In genomic region chr2:72145281-72145875, GRCm38 (mm10) we compare ENCODE assay signal across 15 mouse cellular contexts.
DNase-seq lines count a peak whose midpoint lies in the region; ATAC-seq lines count a peak whose summit lies in the region.
"Had no signal": no experiment of that assay in that cellular context is flagged by ENCODE, and none has a peak within 500 bp of the region (broad histone marks: within the 10 kb centered on the region; RNA-seq: fewer than 3 reads in every experiment).

No protein-coding gene starts in this region.

- H3K4me2 ChIP-seq in lung, embryonic 16.5 days (ENCODE audit: low read depth, low read length), result no peak overlapping the region
- H3K4me2 ChIP-seq: embryonic facial prominence, embryonic 15.5 days; liver, embryonic 15.5 days had no signal

- H3K9me3 ChIP-seq in lung, embryonic 16.5 days (ENCODE audit: control insufficient read depth, low read length), result no peaks in the 10 kb centered on the region
- H3K9me3 ChIP-seq: embryonic facial prominence, embryonic 15.5 days; liver, embryonic 15.5 days had no signal

- DNase-seq in heart, adult 11 months, result peak; percentile 74
- no peak for DNase-seq in heart, adult 18-20 months
- DNase-seq in lung, postnatal 14 days, result no peak
- peak; percentile 42 for DNase-seq in lung, postnatal 36 days
- peak; percentile 55 to 69 for DNase-seq in thymus, postnatal 36 days
- DNase-seq in layer of hippocampus, adult 11-12 months (ENCODE audit: low spot score), result no peak
- DNase-seq in left cerebral cortex, adult 9 months (ENCODE audit: low spot score in 2 of 2), result no peak
- DNase-seq: cerebellum, postnatal 14 days; heart, postnatal 4 days; kidney, adult 8-10 months; retina, postnatal 1 day had no signal

- H3K4me1 ChIP-seq in lung, embryonic 16.5 days (replicated peaks; ENCODE audit: control insufficient read depth, insufficient read depth, low read length), result peaks cover 27% of the 10 kb centered on the region
- H3K4me1 ChIP-seq: liver, embryonic 15.5 days had no signal

- peak overlapping the region; percentile 9 for H3K27ac ChIP-seq in lung, embryonic 16.5 days (ENCODE audit: low read length)
- H3K27ac ChIP-seq: left cerebral cortex, adult 2 months; liver, embryonic 15.5 days had no signal

- ATAC-seq in lung, embryonic 16.5 days (ENCODE audit: low read depth), result peak; percentile 43

- no peaks in the 10 kb centered on the region for H3K36me3 ChIP-seq in lung, embryonic 16.5 days (ENCODE audit: control insufficient read depth, insufficient read depth, low read length)
- H3K36me3 ChIP-seq: embryonic facial prominence, embryonic 15.5 days; liver, embryonic 15.5 days had no signal

- WGBS in lung, embryonic 16.5 days, result 68% methylated on average over 11 of the region's 11 CpGs

- no peak overlapping the region; the same call in none of the 2 replicates for H3K9ac ChIP-seq in lung, embryonic 16.5 days (ENCODE audit: low read length)
- H3K9ac ChIP-seq: embryonic facial prominence, embryonic 15.5 days; liver, embryonic 15.5 days had no signal

- no peaks in the 10 kb centered on the region for H3K27me3 ChIP-seq in lung, embryonic 16.5 days (ENCODE audit: control insufficient read depth, insufficient read depth, low read depth, low read length)
- H3K27me3 ChIP-seq: embryonic facial prominence, embryonic 15.5 days; liver, embryonic 15.5 days had no signal

- H3K4me3 ChIP-seq in lung, embryonic 16.5 days (ENCODE audit: low read length), result no peak overlapping the region
- H3K4me3 ChIP-seq: embryonic facial prominence, embryonic 15.5 days; left cerebral cortex, adult 2 months; liver, embryonic 15.5 days had no signal

Comparison
In these comparisons a context has a peak if more than half of its experiments do, and no peak if none do; other contexts are left out.
1. DNase-seq: peak in heart, adult 11 months (single experiment), lung, postnatal 36 days (single experiment) and thymus, postnatal 36 days (2 of 2); none in heart, adult 18-20 months (0 of 2), lung, postnatal 14 days (single experiment), layer of hippocampus, adult 11-12 months (single experiment) and left cerebral cortex, adult 9 months (0 of 2).